18 mouse cellular contexts compared by ENCODE assay signal in genomic region chr19:36265276-36265675, GRCm38 (mm10).
"Had no signal": no experiment of that assay in that cellular context is flagged by ENCODE, and none has a peak within 500 bp of the region (broad histone marks: within the 10 kb centered on the region; RNA-seq: fewer than 3 reads in every experiment).

No protein-coding gene starts in this region.

- ATAC-seq: lung, postnatal 0 days; midbrain, embryonic 15.5 days had no signal

- H3K9me3 ChIP-seq: limb, embryonic 10.5 days; liver, embryonic 15.5 days; midbrain, embryonic 15.5 days; neural tube, embryonic 12.5 days had no signal

- H3K4me1 ChIP-seq: limb, embryonic 10.5 days; liver, embryonic 15.5 days; midbrain, embryonic 15.5 days; neural tube, embryonic 12.5 days had no signal

- H3K4me2 ChIP-seq: liver, embryonic 11.5 days; liver, embryonic 15.5 days; midbrain, embryonic 11.5 days; midbrain, embryonic 15.5 days; neural tube, embryonic 12.5 days had no signal

- H3K27ac ChIP-seq: kidney, postnatal 0 days; limb, embryonic 10.5 days; liver, embryonic 15.5 days; midbrain, embryonic 15.5 days; neural tube, embryonic 12.5 days had no signal

- DNase-seq: kidney, postnatal 36 days; lung, adult 2 months; lung, postnatal 36 days; retina, postnatal 1 day; right cerebral cortex, postnatal 4 days; spleen, adult 18-20 months; thymus, adult 18-20 months; thymus, postnatal 14 days had no signal

- H3K27me3 ChIP-seq: liver, embryonic 15.5 days; midbrain, embryonic 15.5 days; neural tube, embryonic 12.5 days had no signal

- H3K9ac ChIP-seq: liver, embryonic 15.5 days; midbrain, embryonic 15.5 days; neural tube, embryonic 12.5 days had no signal

- H3K36me3 ChIP-seq: limb, embryonic 10.5 days; liver, embryonic 15.5 days; midbrain, embryonic 15.5 days; neural tube, embryonic 12.5 days had no signal

- H3K4me3 ChIP-seq: left cerebral cortex, adult 2 months; limb, embryonic 10.5 days; liver, embryonic 15.5 days; megakaryocyte, embryonic 14.5 days; midbrain, embryonic 15.5 days; neural tube, embryonic 12.5 days had no signal
